Mouse (Mus musculus): ENCODE results near the gene Poglut1.
"Not testable (repeated sequence)": the region's sequence is repeated elsewhere in the genome, so short reads cannot be mapped to it uniquely, and the experiment has no call there.

- not testable (repeated sequence) for TF ChIP-seq POLR2A, CTCF (IDR thresholded peaks at IDR 0.05; ENCODE audit: insufficient read depth, low read depth, low read length)
Measured at GRCm38 (mm10) chr16:38477241-38477608, 72.8 kb downstream of the Poglut1 start.
